Mouse (Mus musculus): ENCODE data around the gene Cst6.

DNA sequence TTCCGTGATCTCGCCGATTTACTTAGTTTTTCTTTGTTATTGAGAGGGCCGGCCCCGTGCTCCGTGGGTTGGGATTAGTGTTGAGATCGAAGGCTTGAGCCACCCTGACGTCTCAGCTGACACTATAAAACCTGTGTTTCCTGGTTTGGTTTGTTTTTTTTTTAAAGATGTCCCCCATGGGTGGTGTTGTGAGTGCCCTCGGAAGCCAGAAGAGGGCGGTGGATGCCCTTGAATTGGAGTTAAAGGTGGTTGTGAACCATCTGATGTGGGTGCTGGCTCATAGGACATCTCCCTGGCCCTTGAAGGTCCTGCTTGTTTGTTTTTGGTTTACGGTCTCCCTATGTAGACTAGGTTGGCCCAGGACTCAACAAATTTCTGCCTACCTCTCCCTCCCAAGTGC is 18.1 kb upstream of the Cst6 start:
- no peak for TF ChIP-seq MAX (IDR thresholded peaks at IDR 0.05; ENCODE audit: low read length)
- no peak for TF ChIP-seq SIN3A (IDR thresholded peaks at IDR 0.05; ENCODE audit: low read length)
- no peak for TF ChIP-seq POLR2A (IDR thresholded peaks at IDR 0.05; ENCODE audit: control insufficient read depth in 1 of 2, insufficient read depth in 1 of 2, low read depth in 1 of 2, low read length in 2 of 2, poor library complexity in 1 of 2)
- no peak for TF ChIP-seq ZC3H11A (IDR thresholded peaks at IDR 0.05; ENCODE audit: low read depth, low read length)
- TF ChIP-seq ZMIZ1 (IDR thresholded peaks at IDR 0.05; ENCODE audit: low read depth, low read length): no peak

Data from MEL (cell line).